Mouse (Mus musculus) megakaryocyte, embryonic 14.5 days (primary cell): ENCODE measurements around the gene Kcng4.

Experiments used
- FLI1 ChIP-seq: IDR thresholded peaks from 2 replicates; pipeline ENCODE4 v1.6.1; 2012; ENCODE audit warnings: low read length, inconsistent platforms, mixed read lengths
- GATA1 ChIP-seq: IDR thresholded peaks from 3 replicates; pipeline ENCODE4 v1.6.1; 2012; ENCODE audit warnings: mixed read lengths, low read length, inconsistent platforms, borderline replicate concordance

- TF ChIP-seq GATA1, result no peak
- TF ChIP-seq FLI1, result no peak
These were observed 11.7 kb downstream of the Kcng4 start for GRCm38 (mm10) chr8:119623744-119624143.
